Mouse (Mus musculus) G1E-ER4 (cell line): Measurements from ENCODE around the gene Masp1. TPM values are rescaled to one million over a fixed set of nuclear protein-coding genes. Genes with fewer than 3 reads are reported as not detected.

ENCODE experiments used
- GATA1 ChIP-seq: IDR thresholded peaks from one replicate; pipeline ENCODE4 v1.8.0; 2012; ENCODE audit warnings: low read length, inconsistent platforms
- polyA plus RNA-seq: library from polyadenylated mRNA; stranded (reverse); fragments of >175 nt; gene quantifications from 2 replicates; pipeline ENCODE4 v1.2.3, GENCODE M21; 2012

The Masp1 gene
- polyA plus RNA-seq, 1 experiment = not detected

DNA sequence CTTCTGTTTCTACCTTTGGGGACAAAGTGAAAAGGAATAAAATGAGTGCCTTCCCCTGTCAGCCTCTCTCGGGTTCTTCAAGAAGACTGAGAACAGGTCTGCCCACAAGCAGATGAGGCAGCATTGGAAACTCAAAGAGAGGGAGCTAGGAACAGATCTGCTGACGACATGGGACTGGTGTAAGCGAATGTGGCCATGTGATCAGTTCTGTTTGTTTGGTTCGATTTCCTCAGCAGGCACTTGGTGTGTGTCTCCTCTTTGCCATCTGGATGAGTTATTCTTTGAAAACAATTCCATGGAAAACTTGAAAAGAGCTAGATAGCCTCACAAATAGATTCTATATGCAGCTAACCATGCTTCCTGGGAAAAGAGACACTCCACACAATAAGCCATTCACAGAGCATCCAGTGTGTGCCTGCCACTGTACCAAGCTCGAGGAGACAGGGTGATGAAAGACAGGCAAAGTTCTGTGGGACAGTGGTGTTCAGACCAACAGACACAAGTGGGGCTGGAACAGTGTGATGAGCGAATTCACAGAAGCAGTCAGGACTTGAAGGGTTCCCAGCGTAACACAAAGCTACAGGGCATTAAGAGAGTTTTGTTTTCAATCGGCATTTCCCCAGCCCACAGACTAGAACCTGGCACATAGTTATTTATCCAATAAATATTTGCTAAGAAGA, 24.2 kb downstream of the Masp1 start:
- no peak for TF ChIP-seq GATA1

- no peak for TF ChIP-seq GATA1
Observed at GRCm38 (mm10) chr16:23492783-23493182, 27.8 kb downstream of the Masp1 start.

DNA sequence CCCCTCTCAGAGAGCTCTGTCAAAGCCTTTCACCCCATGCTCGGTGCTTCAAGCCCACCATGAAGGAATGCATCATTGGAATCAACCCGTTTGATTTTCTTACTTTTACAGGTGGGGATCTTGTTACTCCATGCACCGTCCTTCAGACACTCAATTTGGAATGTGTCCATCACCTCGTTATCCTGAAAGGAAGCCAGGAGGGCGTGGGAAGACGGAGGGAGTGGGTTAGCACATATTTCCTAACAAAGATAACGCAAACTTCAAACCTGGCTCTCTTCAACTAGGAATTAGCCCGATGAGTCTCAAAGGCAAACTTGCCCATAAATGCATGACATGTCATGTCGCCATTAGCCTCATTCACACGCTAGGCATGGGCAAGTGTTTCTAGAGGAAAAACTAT, 37.3 kb downstream of the Masp1 start:
- no peak for TF ChIP-seq GATA1

DNA sequence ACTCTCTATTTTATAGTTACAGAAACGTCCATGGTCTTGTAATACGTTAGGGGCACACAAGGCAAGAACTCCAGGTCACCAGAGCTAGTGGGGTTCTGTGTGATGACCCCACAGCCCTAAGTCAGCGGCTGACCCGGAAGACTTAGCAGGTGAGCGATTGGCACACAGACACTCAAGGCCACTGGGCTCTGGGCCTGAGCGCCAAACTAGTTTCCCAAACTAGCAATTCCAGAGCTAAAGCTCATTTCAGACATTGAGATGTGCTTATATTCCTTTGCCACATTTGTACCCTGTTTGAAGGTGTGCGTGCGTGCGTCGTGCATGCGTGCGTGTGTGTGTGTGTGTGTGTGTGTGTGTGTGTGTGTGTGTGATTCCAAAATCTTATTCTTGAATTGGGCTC, 37.8 kb downstream of the Masp1 start:
- no peak for TF ChIP-seq GATA1

DNA sequence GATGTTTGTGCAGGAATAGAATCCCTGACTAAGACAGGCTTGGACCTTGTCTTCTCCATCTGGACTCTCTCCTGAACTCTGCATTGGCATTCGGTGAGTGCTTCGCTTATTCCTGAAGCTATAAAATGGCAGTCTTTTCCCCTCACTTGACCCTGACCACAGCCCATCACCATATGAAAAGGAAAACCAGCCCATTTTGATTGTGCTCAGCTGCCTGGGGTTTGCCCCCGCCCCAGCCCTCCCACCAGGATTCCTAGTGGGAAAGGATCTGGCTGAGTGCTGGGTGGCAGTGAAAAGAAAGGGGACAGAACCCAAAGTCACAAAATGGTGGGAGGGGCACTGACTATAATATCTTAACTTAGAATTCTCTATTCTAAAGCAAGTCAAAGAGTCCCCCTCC, 38.4 kb downstream of the Masp1 start:
- TF ChIP-seq GATA1 = no peak

GRCm38 (mm10) chr16:23479872-23480603, 40.6 kb downstream of the Masp1 start:
- no peak for TF ChIP-seq GATA1

DNA sequence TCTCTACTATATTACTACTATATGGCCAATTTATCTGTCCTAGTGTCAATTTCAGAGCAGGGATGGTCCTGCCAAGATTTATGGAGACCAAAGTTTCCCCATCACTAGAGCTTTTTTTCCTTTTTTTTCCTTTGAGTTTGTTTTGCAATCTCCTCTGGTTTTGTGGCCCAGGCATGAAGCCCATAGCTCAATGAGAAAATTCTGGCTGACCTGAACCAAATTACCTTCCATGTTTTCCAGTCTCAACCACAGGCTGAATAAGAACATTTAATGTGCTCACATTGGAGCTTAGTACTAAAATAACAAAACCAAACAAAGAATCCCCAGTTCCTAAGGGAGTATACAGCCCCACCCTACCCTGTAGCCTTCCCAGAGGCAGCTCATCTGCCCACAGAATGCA, 44.0 kb downstream of the Masp1 start:
- TF ChIP-seq GATA1 = no peak

GRCm38 (mm10) chr16:23475651-23476050, 45.0 kb downstream of the Masp1 start:
- no peak for TF ChIP-seq GATA1

- TF ChIP-seq GATA1 = no peak
Observed at GRCm38 (mm10) chr16:23472046-23472445, 48.6 kb downstream of the Masp1 start.

DNA sequence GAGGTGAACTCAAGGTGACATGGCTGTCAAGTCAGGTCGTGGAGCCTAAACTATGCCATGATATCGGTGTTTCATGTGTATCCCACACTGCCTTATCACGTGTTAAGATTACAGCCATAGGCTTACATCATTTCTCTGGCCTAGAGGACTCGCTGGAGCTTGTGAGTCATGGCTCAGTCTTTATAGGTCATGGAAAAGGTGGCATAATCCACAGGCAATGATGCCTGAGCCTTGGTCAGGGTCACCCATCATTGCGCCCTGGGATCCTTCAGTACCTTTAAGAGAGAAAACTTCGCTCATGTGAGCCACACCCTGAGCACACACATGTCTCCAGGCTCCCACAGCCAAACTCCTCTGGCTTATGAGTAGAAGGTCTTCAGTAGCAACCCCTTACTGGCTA, 49.1 kb downstream of the Masp1 start:
- no peak for TF ChIP-seq GATA1

GRCm38 (mm10) chr16:23463671-23464347, 56.8 kb downstream of the Masp1 start:
- no peak for TF ChIP-seq GATA1

GRCm38 (mm10) chr16:23458906-23459588, 61.6 kb downstream of the Masp1 start:
- TF ChIP-seq GATA1 = no peak

DNA sequence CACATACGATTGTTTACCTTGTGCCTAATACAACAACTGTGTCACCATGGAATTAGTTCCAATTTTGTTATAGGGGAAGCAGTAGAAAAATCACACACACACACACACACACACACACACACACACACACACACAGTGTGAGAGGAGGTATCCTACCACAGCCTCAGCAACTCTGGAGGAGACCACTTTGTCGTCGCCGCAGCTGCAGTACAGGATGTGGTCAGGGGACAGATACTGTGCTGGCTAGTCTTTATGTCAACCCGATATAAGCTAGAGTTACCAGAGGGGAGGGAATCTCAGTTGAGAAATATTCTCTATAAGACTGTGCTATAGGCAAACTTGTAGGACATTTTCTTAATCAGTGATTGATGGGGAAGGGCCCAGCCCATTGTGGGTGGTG, 63.3 kb downstream of the Masp1 start:
- TF ChIP-seq GATA1 = no peak

DNA sequence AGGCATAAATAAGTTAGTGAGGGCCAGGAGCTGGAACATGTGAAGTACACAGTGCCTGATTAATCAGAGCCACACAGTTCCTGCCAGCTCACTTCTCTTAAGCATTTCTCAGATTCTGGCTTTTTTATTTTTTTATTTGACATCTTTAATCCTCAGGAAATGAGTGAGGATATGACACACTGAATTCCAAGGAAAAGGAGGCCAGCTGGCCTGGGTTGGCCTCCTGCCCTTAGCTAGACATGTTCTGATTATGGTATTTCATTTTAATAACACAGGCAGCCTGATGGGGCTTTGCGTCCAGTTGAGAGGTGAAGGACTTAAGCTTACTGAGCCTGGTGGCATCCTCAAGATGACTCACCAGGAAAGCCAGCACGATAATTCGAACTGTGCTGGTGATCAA, 64.1 kb downstream of the Masp1 start:
- TF ChIP-seq GATA1 = no peak

GRCm38 (mm10) chr16:23454376-23454775, 66.2 kb downstream of the Masp1 start:
- no peak for TF ChIP-seq GATA1

- TF ChIP-seq GATA1 = no peak
Observed at GRCm38 (mm10) chr16:23452476-23452875, 68.1 kb downstream of the Masp1 start.
